Mouse (Mus musculus): Measurements from ENCODE around the gene Psmb5. TPM values are rescaled to one million over a fixed set of nuclear protein-coding genes. Genes with fewer than 3 reads are reported as not detected.

The Psmb5 gene
- total and polyA plus RNA-seq, 3 experiments: 299 to 416 (median 411) TPM

- Histone ChIP-seq H3K36me3 (replicated peaks in 1 of 2; ENCODE audit: control insufficient read depth in 1 of 2, insufficient read depth in 1 of 2, low read length in 1 of 2) (peaks cover 24 to 48% of the 10 kb centered on the region in 2 experiments), H3K27me3 (replicated peaks) (no peaks in the 10 kb centered on the region), H3K27ac (ENCODE audit: insufficient read depth, low read depth) (no peak overlapping the region), H3K4me3 (replicated peaks in 1 of 3; ENCODE audit: low read depth in 2 of 3, low read length in 2 of 3, poor library complexity in 1 of 3) (no peak overlapping the region), H3K79me2 (replicated peaks; ENCODE audit: control insufficient read depth, extremely low read depth, insufficient read depth, poor library complexity, severe bottlenecking) (no peaks in the 10 kb centered on the region), H3K4me1 (ENCODE audit: control insufficient read depth in 1 of 2, insufficient read depth in 2 of 2) (no peaks in the 10 kb centered on the region), H3K9ac (ENCODE audit: insufficient read depth, low read depth) (no peak overlapping the region), H3K4me2 (ENCODE audit: insufficient read depth, low read depth, poor library complexity, severe bottlenecking) (no peak overlapping the region), H3K9me3 (replicated peaks; ENCODE audit: low read length) (no peaks in the 10 kb centered on the region)
- in situ Hi-C loops (cut with MboI; ENCODE audit: low pct_ligation_motif_present, low pct_unique_long_range_greater_than_20kb, low sequenced_read_pairs): loop anchor here (25.0 kb wide), 1 partner anchor 566 kb away; no protein-coding TSS in a partner anchor
- TF ChIP-seq ELF1 (IDR thresholded peaks at IDR 0.05; ENCODE audit: low read depth, low read length) (no peak), MAX (IDR thresholded peaks at IDR 0.05; ENCODE audit: low read length) (no peak), NELFE (IDR thresholded peaks at IDR 0.05; ENCODE audit: low read depth, low read length) (no peak), USF1 (IDR thresholded peaks at IDR 0.05; ENCODE audit: low read depth, low read length) (no peak), RAD21 (IDR thresholded peaks at IDR 0.05; ENCODE audit: low read depth, low read length) (no peak), EP300 (IDR thresholded peaks at IDR 0.05; ENCODE audit: low read length) (no peak), IRF4 (IDR thresholded peaks at IDR 0.05; ENCODE audit: low read depth, low read length) (no peak), BHLHE40 (IDR thresholded peaks at IDR 0.05; ENCODE audit: low read depth, low read length) (no peak), MXI1 (IDR thresholded peaks at IDR 0.05; ENCODE audit: low read depth, low read length) (no peak), ZC3H11A (IDR thresholded peaks at IDR 0.05; ENCODE audit: low read depth, low read length) (no peak), JUN (IDR thresholded peaks at IDR 0.05; ENCODE audit: insufficient read depth, low read depth, low read length) (no peak)
- DNase-seq (ENCODE audit: extremely low read depth): no peak
- dilution Hi-C loops (cut with MboI; ENCODE audit: extremely low pct_ligation_motif_present, extremely low pct_unique_long_range_greater_than_20kb, low sequenced_read_pairs): no loop called here
Observed at GRCm38 (mm10) chr14:54628103-54628502, 10.3 kb upstream of the Psmb5 start.

- Histone ChIP-seq H3K9ac (ENCODE audit: insufficient read depth, low read depth) (no peak overlapping the region), H3K27me3 (replicated peaks) (no peaks in the 10 kb centered on the region), H3K79me2 (replicated peaks; ENCODE audit: control insufficient read depth, extremely low read depth, insufficient read depth, poor library complexity, severe bottlenecking) (no peaks in the 10 kb centered on the region), H3K4me3 (replicated peaks in 1 of 3; ENCODE audit: low read depth in 2 of 3, low read length in 2 of 3, poor library complexity in 1 of 3) (no peak overlapping the region), H3K4me2 (ENCODE audit: insufficient read depth, low read depth, poor library complexity, severe bottlenecking) (no peak overlapping the region), H3K9me3 (replicated peaks; ENCODE audit: low read length) (no peaks in the 10 kb centered on the region), H3K4me1 (ENCODE audit: control insufficient read depth in 1 of 2, insufficient read depth in 2 of 2) (peaks cover 0 to 4% of the 10 kb centered on the region in 2 experiments; a peak in 1 of 4 replicates), H3K27ac (ENCODE audit: insufficient read depth, low read depth) (no peak overlapping the region), H3K36me3 (replicated peaks in 1 of 2; ENCODE audit: control insufficient read depth in 1 of 2, insufficient read depth in 1 of 2, low read length in 1 of 2) (peaks cover 0 to 17% of the 10 kb centered on the region in 2 experiments)
- in situ Hi-C loops (cut with MboI; ENCODE audit: low pct_ligation_motif_present, low pct_unique_long_range_greater_than_20kb, low sequenced_read_pairs): loop anchor here (25.0 kb wide), 1 partner anchor 563 kb away; no protein-coding TSS in a partner anchor
- TF ChIP-seq E2F4 (IDR thresholded peaks at IDR 0.05; ENCODE audit: insufficient replicate concordance, low read depth, low read length): no peak
- dilution Hi-C loops (cut with MboI; ENCODE audit: extremely low pct_ligation_motif_present, extremely low pct_unique_long_range_greater_than_20kb, low sequenced_read_pairs): no loop called here
- no peak for DNase-seq (ENCODE audit: extremely low read depth)
Observed at GRCm38 (mm10) chr14:54624976-54625375, 7.2 kb upstream of the Psmb5 start.

GRCm38 (mm10) chr14:54623334-54623733, 5.5 kb upstream of the Psmb5 start:
- DNase-seq (ENCODE audit: extremely low read depth): no peak
- Histone ChIP-seq H3K36me3 (replicated peaks in 1 of 2; ENCODE audit: control insufficient read depth in 1 of 2, insufficient read depth in 1 of 2, low read length in 1 of 2) (peaks cover 0 to 4% of the 10 kb centered on the region in 2 experiments), H3K4me1 (ENCODE audit: control insufficient read depth in 1 of 2, insufficient read depth in 2 of 2) (peaks cover 0 to 4% of the 10 kb centered on the region in 2 experiments; a peak in 1 of 4 replicates), H3K27ac (ENCODE audit: insufficient read depth, low read depth) (no peak overlapping the region), H3K27me3 (replicated peaks) (no peaks in the 10 kb centered on the region), H3K4me3 (replicated peaks in 1 of 3; ENCODE audit: low read depth in 2 of 3, low read length in 2 of 3, poor library complexity in 1 of 3) (no peak overlapping the region), H3K4me2 (ENCODE audit: insufficient read depth, low read depth, poor library complexity, severe bottlenecking) (no peak overlapping the region), H3K79me2 (replicated peaks; ENCODE audit: control insufficient read depth, extremely low read depth, insufficient read depth, poor library complexity, severe bottlenecking) (no peaks in the 10 kb centered on the region), H3K9ac (ENCODE audit: insufficient read depth, low read depth) (no peak overlapping the region), H3K9me3 (replicated peaks; ENCODE audit: low read length) (peaks cover 3% of the 10 kb centered on the region)
- TF ChIP-seq POLR2AphosphoS2 (IDR thresholded peaks at IDR 0.05; ENCODE audit: low read depth, low read length) (no peak), MAX (IDR thresholded peaks at IDR 0.05; ENCODE audit: low read length) (no peak), ELF1 (IDR thresholded peaks at IDR 0.05; ENCODE audit: low read depth, low read length) (no peak), PAX5 (IDR thresholded peaks at IDR 0.05; ENCODE audit: low read length) (no peak), MXI1 (IDR thresholded peaks at IDR 0.05; ENCODE audit: low read depth, low read length) (no peak), SMC3 (IDR thresholded peaks at IDR 0.05; ENCODE audit: low read depth, low read length) (no peak), MEF2A (IDR thresholded peaks at IDR 0.05; ENCODE audit: borderline replicate concordance, low read depth, low read length) (no peak), MAFK (IDR thresholded peaks at IDR 0.05; ENCODE audit: insufficient replicate concordance, low read length) (no peak), ZKSCAN1 (IDR thresholded peaks at IDR 0.05; ENCODE audit: borderline replicate concordance, low read depth, low read length) (no peak), ZC3H11A (IDR thresholded peaks at IDR 0.05; ENCODE audit: low read depth, low read length) (no peak), SIN3A (IDR thresholded peaks at IDR 0.05; ENCODE audit: low read length) (no peak)
- dilution Hi-C loops (cut with MboI; ENCODE audit: extremely low pct_ligation_motif_present, extremely low pct_unique_long_range_greater_than_20kb, low sequenced_read_pairs) (no loop called here), in situ Hi-C loops (cut with MboI; ENCODE audit: low pct_ligation_motif_present, low pct_unique_long_range_greater_than_20kb, low sequenced_read_pairs) (no loop called here)
